Mouse (Mus musculus) left cerebral cortex, postnatal 10 days (tissue): ENCODE data around the gene Dhodh. TPM values are rescaled to one million over a fixed set of nuclear protein-coding genes. Genes with fewer than 3 reads are reported as not detected.

Source experiments
- DNase-seq, 2 experiments: peaks; one replicate each; pipeline ENCODE4 v3.0.0; 2021 to 2022; ENCODE audit warnings: low spot score in 2 of 2, mixed read lengths in 1 of 2; ENCODE audit errors: extremely low spot score in 1 of 2
- intact Hi-C: fragments of 180-260 bp; cut with DNase I; formaldehyde crosslinking; loops from one replicate; pipeline ENCODE4 v1.15.1; 2025
- total RNA-seq, 2 experiments: library from RNA; stranded (reverse); gene quantifications; 2 replicates each; pipeline ENCODE4 v1.2.3; 2021

Dhodh gene
- 10 to 100 TPM; 16.4 to 19.8 TPM for total RNA-seq

DNA sequence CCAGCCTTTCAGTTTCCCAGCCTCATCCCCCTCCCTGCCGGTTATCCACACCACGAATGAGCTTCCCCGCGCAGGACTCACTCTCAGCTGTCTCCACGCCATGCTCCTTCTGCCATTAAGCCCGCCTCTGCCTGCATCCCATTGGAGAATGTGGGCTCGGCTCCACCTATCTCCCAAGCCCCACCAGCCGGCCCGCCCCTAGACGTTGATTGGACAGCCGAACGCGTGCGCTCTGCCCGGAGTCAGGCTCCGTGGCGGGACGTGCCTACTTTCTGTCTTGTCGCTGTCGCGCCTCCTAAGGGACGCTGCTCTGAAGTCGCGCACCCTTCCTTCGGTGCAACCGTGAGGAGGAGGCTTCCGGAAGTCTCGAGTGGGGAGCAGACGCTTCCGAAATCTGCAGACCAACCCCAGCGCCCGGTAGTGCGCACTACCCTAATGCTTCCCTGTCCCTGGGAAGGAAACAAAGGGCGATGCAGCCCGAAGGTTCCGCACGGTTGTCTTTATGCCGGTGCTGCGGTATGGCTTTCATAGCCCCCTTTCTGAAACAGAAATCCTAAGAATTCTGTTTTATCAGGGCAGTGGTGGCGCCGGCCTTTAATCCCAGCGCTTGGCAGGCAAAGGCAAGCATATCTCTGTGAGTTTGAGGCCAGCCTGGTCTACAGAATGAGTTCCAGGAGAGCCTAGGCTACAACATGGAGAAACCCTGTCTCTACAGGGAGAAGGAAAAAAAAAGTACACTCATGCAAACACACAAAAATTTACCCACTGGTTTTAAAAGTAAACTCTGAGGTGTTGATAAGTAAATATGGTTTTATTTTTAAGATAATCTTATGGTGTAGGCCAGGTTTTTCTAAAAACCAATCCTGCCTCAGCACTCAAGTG is at the start of gene Dhodh:
Gene Dhodh, minus strand, starts transcription at position 403 of the 882 bp plus-strand sequence.
- peak; percentile 97 to 98 for DNase-seq
- intact Hi-C loops, result loop anchor here (2.0 kb wide), 2 partner anchors 44 to 84 kb away; partner anchors contain the start of genes Dhx38, Ist1 and Txnl4b

DNA sequence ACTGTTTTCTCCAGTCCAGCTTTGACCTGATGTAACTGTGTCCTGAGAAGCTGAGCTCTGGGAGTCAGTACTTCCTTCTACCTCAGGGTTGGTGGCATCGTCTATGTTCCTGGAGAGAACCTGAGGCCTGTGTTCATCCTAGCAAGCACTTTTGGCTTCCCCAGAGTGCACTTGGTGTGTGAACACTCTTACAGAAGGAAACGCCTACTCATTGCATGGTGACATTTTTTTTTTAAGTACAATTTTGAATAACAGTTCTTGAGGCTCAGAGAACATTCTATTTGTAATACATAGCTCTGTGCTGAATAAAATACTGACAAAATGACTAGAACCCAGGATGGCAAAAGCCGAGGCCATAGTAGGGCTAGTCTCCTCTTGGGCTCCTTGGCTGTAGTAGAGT is 48.4 kb upstream of the Dhodh start:
- intact Hi-C loops, result no loop called here
- no peak for DNase-seq

DNA sequence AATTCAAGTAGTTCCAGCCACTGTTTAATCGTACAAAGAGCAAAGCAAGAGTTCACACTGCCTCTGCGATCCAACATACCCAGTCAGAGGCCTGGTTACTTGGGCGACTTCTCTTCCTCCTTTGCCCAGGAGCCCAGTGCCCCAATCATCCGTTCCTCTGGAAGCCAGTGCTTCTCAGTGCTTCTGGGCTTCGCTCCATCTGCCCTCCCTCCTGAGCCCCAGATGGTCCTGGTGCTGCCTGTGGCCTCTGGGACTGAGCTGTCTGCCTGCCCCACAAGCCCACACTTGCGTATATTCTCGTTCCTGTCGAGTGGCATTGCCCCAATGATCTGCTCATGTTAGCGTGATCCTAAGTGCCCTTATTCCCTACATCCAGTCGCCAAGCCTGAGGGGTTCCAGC is 42.3 kb upstream of the Dhodh start:
- intact Hi-C loops, result no loop called here
- DNase-seq, result no peak

DNA sequence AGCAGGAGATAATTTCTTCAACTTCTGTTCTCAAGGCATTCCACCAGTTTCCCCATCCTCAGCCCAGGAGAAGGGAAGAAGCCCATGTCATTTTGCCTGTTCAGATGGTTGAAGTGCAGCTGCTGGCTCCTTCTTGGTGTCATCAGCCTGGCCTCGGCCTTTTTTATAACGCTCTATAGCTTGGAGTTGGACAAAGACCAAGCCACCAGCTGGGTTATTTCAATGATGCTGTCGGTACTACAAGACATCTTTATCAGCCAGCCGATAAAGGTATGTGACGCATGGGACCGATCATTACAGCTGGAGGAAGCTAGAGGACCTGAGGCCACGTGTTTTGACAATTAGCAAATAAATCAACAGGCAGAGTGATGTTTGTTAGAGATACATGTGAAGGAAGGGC is 40.0 kb upstream of the Dhodh start:
- DNase-seq, result no peak
- intact Hi-C loops, result no loop called here

DNA sequence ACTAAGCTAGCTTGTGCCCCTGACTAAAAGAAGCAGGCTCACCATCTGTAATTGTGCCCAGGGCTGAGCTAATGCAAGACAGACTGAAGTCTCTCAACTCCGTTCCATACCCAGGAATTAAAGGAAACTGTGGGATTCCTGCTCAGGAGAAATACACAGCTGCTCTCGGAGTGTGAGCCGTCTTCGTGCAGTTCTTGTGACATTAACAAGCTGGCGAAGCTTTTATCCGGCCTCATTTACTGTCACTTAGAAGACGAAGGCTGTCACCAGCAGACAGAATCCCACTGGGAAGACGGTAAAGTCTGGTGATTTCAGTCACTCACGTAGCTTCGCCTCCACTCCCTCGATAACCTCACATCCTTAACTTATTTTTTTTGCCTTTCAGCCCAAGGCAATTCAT is 38.9 kb upstream of the Dhodh start:
- intact Hi-C loops, result no loop called here
- DNase-seq, result no peak

DNA sequence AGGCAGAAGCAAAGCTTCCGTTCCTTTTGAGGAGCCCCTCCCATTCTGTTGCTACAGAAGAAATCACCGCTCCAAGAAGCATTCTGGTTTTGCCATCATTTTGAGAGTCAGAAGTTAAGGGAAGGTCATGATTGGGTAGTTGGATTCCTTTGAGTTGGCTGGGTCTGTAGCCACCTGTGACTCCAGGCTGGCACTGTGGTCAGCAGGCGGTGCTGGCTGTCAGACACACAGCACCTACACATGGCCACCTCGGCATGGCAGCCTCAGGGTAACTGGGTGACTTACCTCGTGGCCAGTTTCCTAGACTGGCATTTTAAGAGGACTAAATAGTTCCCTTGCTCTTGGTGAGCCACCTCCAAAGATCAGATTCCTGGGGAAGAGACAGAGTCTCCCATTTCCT is 32.8 kb upstream of the Dhodh start:
- no peak for DNase-seq
- intact Hi-C loops, result no loop called here

DNA sequence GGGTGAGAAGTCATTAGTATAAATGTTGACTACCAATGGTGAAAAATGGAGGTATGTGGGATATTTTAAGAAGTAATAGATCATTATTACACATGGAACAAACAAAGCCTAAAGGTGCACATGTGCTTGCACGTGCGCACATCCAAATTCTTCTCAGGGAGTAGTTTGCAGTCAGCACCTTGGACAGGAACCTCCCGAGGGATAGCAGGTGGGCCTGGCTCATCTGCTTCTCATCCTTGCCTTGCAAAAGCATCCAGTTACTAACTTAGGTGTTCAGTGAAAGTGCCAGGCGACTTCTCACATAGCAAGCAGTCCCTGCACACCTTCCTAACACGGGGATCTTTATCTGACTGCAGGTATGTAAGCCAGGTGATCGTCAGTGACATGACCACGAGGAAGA is 31.9 kb upstream of the Dhodh start:
- DNase-seq, result no peak
- intact Hi-C loops, result no loop called here

DNA sequence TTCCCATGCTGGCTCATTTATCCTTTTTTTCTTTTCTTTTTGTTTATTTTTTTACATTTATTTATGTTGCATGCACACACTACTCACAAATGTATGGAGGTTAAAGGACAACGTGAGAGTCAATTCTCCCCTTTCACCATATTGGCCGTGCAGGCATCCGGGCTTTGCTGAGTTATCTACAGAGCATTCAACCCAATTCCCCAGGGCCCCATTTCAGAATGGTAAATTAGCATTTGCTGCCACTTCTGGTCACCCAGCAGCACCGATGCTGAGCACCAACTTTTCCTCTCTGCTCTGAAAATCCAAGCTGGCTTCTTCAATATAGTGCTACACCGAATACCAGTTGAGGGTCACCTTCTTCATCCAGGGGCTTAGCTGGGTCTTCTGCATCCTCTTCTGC is 30.4 kb upstream of the Dhodh start:
- intact Hi-C loops, result no loop called here
- DNase-seq, result no peak

DNA sequence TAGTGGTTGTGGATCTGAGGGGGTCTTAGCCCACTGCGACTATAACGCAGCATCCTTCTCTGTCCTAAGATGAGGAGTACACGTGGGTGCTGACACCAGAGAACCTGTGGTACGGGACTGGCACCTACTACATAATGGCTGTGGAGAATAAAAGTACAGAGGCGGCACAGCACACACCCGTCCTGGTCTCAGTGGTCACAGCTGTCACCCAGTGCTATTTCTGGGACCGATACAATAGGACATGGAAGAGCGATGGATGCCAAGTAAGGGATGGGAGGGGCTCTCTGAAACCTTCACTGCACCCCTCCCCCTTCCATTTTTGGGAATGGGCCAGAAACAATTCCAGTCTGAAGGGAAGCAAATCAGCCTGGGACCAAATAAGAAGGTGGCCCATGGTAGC is 26.7 kb upstream of the Dhodh start:
- intact Hi-C loops, result no loop called here
- DNase-seq, result no peak

DNA sequence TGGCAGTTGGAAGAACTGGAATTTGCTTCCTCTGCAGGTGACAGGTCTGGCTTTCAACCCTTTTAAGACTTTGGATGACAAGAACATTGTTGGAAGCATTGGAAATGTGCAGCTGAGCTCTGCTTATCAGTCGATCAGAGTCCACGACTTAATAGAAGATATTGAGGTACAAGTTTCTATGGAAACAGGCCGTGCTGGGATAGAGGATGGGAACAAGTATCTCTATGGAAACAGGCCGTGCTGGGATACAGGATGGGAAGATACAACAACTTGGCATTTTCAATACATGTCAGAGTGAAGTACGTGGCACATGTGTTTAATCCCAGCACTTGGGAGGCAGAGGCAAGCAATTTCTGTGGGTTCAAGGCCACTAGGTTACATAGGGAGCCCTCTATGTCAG is 24.0 kb upstream of the Dhodh start:
- no peak for DNase-seq
- intact Hi-C loops, result no loop called here

DNA sequence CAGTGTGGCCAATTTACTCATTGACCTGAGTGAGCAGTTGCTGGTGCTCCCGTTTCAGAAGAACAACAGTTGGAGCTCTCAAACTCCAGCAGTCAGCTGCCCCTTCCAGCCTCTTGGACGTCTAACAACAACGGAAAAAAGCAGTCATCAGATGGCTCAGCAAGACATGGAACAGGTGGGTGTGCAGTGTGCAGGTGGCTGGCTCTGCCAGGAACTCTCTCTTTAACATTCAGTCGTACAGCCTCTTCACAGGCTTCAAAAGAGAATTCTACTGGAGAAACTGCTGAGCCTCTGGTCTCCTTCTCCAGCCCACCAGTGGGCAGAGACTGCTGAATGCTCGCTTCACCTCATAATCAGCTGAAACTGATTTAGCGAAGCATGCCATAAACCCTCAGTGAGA is 20.2 kb upstream of the Dhodh start:
- intact Hi-C loops, result no loop called here
- DNase-seq, result no peak

DNA sequence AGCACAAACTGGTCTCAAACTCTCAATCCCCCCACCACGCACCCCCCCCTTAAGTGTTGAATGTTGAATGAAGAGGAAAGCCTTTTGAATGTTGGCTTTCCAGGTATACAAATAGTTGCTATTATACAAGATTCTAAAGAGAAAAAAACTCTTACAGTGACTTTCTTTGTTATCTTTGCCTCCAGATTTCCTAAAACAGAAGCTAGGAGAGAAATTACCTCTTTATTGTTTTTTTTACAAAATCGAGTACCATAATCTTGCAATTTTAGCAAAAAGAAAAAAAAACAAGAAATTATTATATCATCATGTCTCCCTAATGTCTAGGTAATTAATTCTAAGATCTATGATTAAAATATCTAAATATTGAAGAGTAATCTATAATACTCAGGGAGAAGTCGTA is 7.1 kb upstream of the Dhodh start:
- no peak for DNase-seq
- intact Hi-C loops, result no loop called here

DNA sequence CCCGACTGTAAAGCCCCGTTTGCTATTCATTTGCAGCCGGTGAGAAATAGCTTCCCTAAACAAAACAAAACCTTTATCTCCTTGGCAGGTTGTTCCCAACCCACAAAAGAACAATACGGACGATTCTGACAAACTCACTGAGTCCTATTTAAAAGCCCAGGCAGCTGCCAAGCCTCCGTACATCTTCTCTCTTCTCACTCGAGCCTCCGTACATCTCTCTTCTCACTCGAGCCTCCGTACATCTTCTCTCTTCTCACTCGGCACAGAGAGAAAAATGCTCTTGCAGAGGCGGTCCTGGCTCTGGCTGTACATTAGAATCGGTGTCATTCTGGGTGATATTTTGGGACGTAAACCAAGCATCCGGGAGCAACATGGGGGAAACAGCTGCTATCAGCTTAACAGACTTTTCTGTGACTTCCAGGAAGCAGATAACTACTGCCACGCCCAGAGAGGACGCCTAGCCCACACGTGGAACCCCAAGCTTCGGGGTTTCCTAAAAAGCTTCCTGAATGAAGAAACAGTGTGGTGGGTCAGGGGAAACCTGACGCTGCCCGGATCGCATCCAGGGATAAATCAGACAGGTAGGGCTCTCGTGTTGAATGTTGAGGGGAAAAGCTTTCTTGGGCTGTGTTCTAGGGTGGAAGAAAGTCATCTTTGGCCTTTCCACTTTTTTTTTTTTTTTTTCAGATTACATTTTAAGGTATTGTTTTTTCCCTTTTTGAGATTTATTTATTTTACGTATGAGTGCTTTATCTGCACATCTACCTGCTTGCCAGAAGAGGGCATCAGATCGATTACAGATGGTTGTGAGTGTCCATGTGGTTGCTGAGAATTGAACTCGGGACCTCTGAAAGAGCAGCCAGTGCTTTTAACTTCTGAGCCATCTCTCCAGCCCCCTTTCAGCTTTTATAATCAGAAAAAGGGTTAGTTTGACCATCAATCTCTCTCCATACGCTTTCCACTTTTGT is 6.1 kb upstream of the Dhodh start, which contains the start of gene Pkd1l3:
Gene Pkd1l3, plus strand, starts transcription at position 275 of the 968 bp plus-strand sequence.
- DNase-seq, result no peak
- intact Hi-C loops, result no loop called here

DNA sequence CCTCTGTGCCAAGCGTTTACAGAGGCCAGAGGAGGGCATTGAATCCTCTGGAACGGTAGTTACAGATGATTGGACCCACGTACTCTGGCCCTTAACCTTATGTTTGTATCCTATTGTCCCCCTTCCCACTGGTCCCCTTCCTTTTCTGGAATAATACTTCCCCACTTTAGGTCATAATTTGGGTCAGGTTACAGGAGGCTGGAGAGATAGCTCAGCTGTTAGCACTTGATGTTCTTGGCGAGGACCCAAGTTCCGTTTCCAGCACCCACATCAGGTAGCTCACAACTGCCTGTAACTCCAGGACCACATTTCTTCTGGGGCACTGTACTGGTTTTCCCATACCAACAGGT is 655 bp upstream of the Dhodh start:
- intact Hi-C loops, result loop anchor here (2.0 kb wide), 2 partner anchors 44 to 84 kb away; partner anchors contain the start of genes Dhx38, Ist1 and Txnl4b
- no peak for DNase-seq

DNA sequence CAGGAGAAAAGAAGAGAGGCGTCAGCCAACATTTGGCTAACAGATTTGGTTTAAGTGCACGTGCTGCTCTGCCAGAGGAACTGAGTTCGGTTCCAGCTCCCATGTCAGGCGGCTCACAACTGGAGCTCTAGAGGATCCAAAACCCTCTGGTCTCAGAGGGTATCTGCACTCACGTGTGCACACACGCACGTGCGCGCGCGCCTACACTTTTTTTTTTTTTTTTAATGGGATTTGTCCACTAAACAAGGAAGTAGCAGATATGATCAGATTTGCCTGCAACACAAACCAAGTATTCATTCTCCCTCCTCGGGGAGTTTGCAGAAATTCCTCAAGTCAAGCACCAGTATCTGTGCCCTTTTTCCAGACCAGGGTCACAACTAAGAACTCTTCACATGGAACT is 823 bp downstream of the Dhodh start:
- DNase-seq, result no peak
- intact Hi-C loops, result loop anchor here (2.0 kb wide), 2 partner anchors 43 to 85 kb away; partner anchors contain the start of genes Dhx38, Ist1 and Txnl4b

DNA sequence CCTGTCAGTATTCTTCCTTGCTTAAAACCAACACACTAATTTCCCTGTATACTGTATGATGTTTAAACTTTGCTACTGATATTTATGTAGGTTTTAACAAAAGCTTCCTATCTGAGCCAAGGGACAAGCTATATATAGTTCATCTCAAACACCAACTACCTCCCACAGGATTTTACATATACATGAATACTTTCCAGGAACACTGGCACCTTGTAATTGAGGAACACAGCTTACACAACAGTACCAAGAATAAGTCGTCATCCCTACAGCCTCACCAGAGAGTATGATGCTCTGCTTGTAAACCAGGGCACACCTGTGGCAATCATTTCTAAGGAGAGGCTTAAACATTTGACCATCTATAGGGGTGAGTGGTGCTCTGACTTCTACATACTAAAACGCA is 1.7 kb downstream of the Dhodh start:
- intact Hi-C loops, result no loop called here
- no peak for DNase-seq

DNA sequence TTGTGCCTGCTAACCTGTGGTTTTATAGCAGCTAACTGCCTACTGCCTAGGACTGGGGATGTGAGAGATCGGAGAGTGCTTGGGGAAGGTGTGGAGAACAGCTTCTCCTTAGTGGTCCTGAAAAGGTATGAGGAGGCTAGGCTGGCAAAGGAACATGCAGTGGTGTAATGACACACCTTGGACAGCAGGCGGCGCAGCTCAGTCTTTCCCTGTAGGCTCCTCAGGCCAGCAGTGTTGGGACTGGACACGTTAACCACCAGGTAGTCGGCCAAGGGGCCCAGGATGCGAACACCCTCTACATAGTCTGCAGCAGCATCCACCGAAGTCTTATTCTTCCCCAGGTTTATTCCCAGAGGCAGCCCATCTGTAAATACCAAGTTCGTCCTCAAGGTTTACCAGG is 12.6 kb downstream of the Dhodh start:
- intact Hi-C loops, result no loop called here
- peak in 1 of 2 experiments; percentile 59 for DNase-seq

DNA sequence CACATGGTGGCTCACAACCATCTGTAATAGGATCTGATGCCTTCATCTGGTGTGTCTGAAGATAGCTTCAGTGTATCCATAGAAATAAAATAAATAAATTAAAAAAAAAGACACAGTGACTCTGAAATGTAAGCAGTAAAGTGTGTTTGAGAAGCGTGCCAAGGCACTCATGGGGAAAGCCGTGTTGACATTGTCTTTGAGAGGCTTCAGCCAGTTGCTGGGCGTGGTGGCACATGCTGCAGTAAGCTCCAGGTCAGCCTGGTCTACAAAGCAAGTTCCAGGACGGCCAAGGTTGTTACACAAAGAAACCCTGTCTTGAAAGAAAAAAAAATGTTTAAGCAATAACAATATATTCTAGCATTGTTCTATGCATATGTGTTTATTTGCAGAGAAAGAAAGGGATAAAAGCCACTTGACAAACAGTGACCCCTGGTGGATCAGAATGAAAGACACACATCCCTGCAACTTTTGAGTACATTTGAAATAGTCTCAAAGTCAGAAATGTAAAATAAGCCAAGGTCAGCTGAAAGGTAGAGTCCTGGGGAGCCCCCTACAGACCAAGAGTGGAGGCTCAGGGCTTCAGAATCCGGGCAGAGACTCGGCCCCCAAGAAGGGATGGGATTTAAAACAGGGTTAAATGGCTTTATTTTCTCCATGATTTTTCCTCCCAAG is 15.2 kb downstream of the Dhodh start:
- no peak for DNase-seq
- intact Hi-C loops, result no loop called here

DNA sequence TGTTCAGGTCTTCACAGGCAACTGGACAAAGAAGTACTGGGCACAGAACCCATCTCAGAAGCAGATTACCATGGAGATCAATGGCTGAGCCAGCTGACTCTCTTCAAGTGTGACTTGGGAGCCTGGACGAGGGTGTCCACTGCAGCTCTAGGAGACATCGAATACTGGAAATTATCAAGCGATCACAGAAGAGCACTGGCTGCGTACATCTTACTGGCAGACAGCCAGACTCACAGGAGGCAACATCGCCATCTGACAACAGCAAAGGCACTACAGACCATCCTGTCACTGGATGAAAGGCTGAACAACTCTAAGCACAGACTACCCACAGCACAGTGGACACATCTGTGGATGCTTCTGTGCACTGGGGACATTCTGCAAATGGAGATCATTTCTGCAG is 16.3 kb downstream of the Dhodh start:
- no peak for DNase-seq
- intact Hi-C loops, result no loop called here
